In the genomic region with DNA sequence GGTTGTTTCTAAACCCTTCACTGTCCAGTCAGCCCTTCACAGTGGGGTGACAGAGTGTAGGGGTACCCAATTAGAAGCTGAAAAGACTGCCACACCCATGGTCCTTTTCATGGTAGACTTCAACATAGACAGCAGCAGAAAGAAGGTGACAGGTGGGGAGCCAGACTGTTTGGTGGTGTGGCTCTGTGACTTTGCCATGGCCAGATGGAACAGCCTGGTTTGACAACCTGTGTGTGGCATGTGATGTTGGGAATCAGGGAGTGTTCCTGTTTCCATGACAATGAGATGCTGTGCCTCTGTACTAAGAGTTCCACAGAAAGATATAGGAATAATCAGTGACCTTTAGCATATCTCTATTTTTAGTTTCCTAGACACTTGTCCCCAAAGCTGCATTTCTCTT, we compare ENCODE assay signal across 19 mouse cellular contexts.
DNase-seq lines count a peak whose midpoint lies in the region; TF ChIP-seq lines count a peak whose summit lies in the region.
"Had no signal": no experiment of that assay in that cellular context is flagged by ENCODE, and none has a peak within 500 bp of the region (broad histone marks: within the 10 kb centered on the region; RNA-seq: fewer than 3 reads in every experiment).

No protein-coding gene starts in this region.

- DNase-seq in cerebellum, adult 11 months: peak; percentile 55
- DNase-seq in cerebellum, adult 2 months: peak; percentile 54 to 79
- DNase-seq in cerebellum, postnatal 36 days: peak; percentile 54 to 59
- DNase-seq in layer of hippocampus, adult 9-11 months: peak; percentile 73
- no peak for DNase-seq in thymus, adult 18-20 months
- no peak for DNase-seq in adrenal gland, adult (ENCODE audit: inconsistent age in 2 of 2, low spot score in 1 of 2)
- no peak for DNase-seq in retina, postnatal 1 day
- DNase-seq: adrenal gland, postnatal 10 days; gastrocnemius, postnatal 25 days; kidney, adult 11 months; liver, embryonic 13.5 days; right cerebral cortex, adult 18-20 months; thymus, postnatal 36 days had no signal

- H3K4me1 ChIP-seq in cerebellum, adult 2 months (ENCODE audit: control insufficient read depth, insufficient read depth, low read length): peaks cover 23% of the 10 kb centered on the region
- H3K4me1 ChIP-seq: embryonic facial prominence, embryonic 12.5 days; limb, embryonic 13.5 days; liver, embryonic 13.5 days; lung, embryonic 15.5 days; midbrain, embryonic 12.5 days; neural tube, embryonic 12.5 days had no signal

- no peaks in the 10 kb centered on the region for H3K27me3 ChIP-seq in cerebellum, adult 2 months (ENCODE audit: control insufficient read depth, insufficient read depth, low read length)
- H3K27me3 ChIP-seq: embryonic facial prominence, embryonic 12.5 days; limb, embryonic 13.5 days; liver, embryonic 13.5 days; lung, embryonic 15.5 days; midbrain, embryonic 12.5 days; neural tube, embryonic 12.5 days had no signal

- no peak for TF ChIP-seq POLR2A in cerebellum, adult 2 months (IDR thresholded peaks at IDR 0.05; ENCODE audit: borderline replicate concordance, insufficient read depth, low read length)

- peak overlapping the region; percentile 50; the same call in 1 of the 2 replicates for H3K27ac ChIP-seq in cerebellum, adult 2 months (ENCODE audit: insufficient read depth, low read length)
- H3K27ac ChIP-seq: embryonic facial prominence, embryonic 12.5 days; limb, embryonic 13.5 days; liver, embryonic 13.5 days; lung, embryonic 15.5 days; midbrain, embryonic 12.5 days; neural tube, embryonic 12.5 days had no signal

- TF ChIP-seq CTCF in cerebellum, adult 2 months (IDR thresholded peaks at IDR 0.05; ENCODE audit: borderline replicate concordance, insufficient read depth, low read depth, low read length): no peak

- no peak overlapping the region for H3K4me3 ChIP-seq in cerebellum, adult 2 months (replicated peaks; ENCODE audit: insufficient read depth, low read depth, low read length)
- H3K4me3 ChIP-seq: embryonic facial prominence, embryonic 12.5 days; erythroblast, embryonic 14.5 days; limb, embryonic 13.5 days; liver, embryonic 13.5 days; lung, embryonic 15.5 days; midbrain, embryonic 12.5 days; neural tube, embryonic 12.5 days had no signal

Comparison
In these comparisons a context has a peak if more than half of its experiments do, and no peak if none do; other contexts are left out.
1. DNase-seq: peak in cerebellum, adult 11 months (single experiment), cerebellum, adult 2 months (2 of 2), cerebellum, postnatal 36 days (2 of 2) and layer of hippocampus, adult 9-11 months (single experiment); none in thymus, adult 18-20 months (0 of 2), adrenal gland, adult (0 of 2) and retina, postnatal 1 day (single experiment).